Mouse (Mus musculus) frontal cortex, postnatal 14 days (tissue): ENCODE results near the gene Lrrc8b.
A peak's percentile ranks its signal among the peaks of the same experiment; 100 is the strongest.

ENCODE experiments used
- DNase-seq, 2 experiments: peaks; one replicate each; pipeline ENCODE4 v3.0.0; 2022; ENCODE audit warnings: low spot score in 2 of 2

The Lrrc8b gene

GRCm38 (mm10) chr5:105415198-105415791 is at the start of gene Lrrc8b:
Gene Lrrc8b, plus strand, starts transcription at chr5:105415775.
- peak; percentile 66 to 73 for DNase-seq

- no peak for DNase-seq
Observed at GRCm38 (mm10) chr5:105381482-105381881, 34.1 kb upstream of the Lrrc8b start.

GRCm38 (mm10) chr5:105390346-105390745 is 25.2 kb upstream of the Lrrc8b start:
- DNase-seq = no peak

GRCm38 (mm10) chr5:105393731-105394130 is 21.8 kb upstream of the Lrrc8b start:
- no peak for DNase-seq

GRCm38 (mm10) chr5:105395188-105395587 is 20.4 kb upstream of the Lrrc8b start:
- no peak for DNase-seq

GRCm38 (mm10) chr5:105398966-105399365 is 16.6 kb upstream of the Lrrc8b start:
- no peak for DNase-seq

- peak; percentile 40 to 83 for DNase-seq
Observed at GRCm38 (mm10) chr5:105399631-105400423, 15.7 kb upstream of the Lrrc8b start.

- peak in 1 of 2 experiments; percentile 29 for DNase-seq
Observed at GRCm38 (mm10) chr5:105400424-105401375, 14.9 kb upstream of the Lrrc8b start.

GRCm38 (mm10) chr5:105401536-105401935 is 14.0 kb upstream of the Lrrc8b start:
- no peak for DNase-seq

- DNase-seq = peak; percentile 57 to 88
Observed at GRCm38 (mm10) chr5:105404961-105405360, 10.6 kb upstream of the Lrrc8b start.

- DNase-seq = no peak
Observed at GRCm38 (mm10) chr5:105407661-105408060, 7.9 kb upstream of the Lrrc8b start.

GRCm38 (mm10) chr5:105409092-105409491 is 6.5 kb upstream of the Lrrc8b start:
- no peak for DNase-seq

GRCm38 (mm10) chr5:105410521-105411293 is 4.9 kb upstream of the Lrrc8b start:
- no peak for DNase-seq

- DNase-seq = no peak
Observed at GRCm38 (mm10) chr5:105411294-105411570, 4.3 kb upstream of the Lrrc8b start.

GRCm38 (mm10) chr5:105411768-105412167 is 3.8 kb upstream of the Lrrc8b start:
- no peak for DNase-seq

- no peak for DNase-seq
Observed at GRCm38 (mm10) chr5:105412634-105413033, 2.9 kb upstream of the Lrrc8b start.

- no peak for DNase-seq
Observed at GRCm38 (mm10) chr5:105414341-105415120, 1.0 kb upstream of the Lrrc8b start.

- no peak for DNase-seq
Observed at GRCm38 (mm10) chr5:105415951-105416675, 538 bp downstream of the Lrrc8b start.

GRCm38 (mm10) chr5:105417217-105417616 is 1.6 kb downstream of the Lrrc8b start:
- DNase-seq = no peak

- DNase-seq = no peak
Observed at GRCm38 (mm10) chr5:105418364-105418763, 2.8 kb downstream of the Lrrc8b start.
